Mouse (Mus musculus): Measurements from ENCODE around the gene Nxn.

GRCm38 (mm10) chr11:76225051-76225450 is 173.9 kb downstream of the Nxn start:
- TF ChIP-seq CTCF (IDR thresholded peaks at IDR 0.05; ENCODE audit: low read depth) (no peak), EP300 (IDR thresholded peaks at IDR 0.05; ENCODE audit: low read depth) (no peak)

Data from heart, postnatal 0 days (tissue).